Mouse (Mus musculus) megakaryocyte, embryonic 14.5 days (primary cell): Measurements from ENCODE around the gene Zcchc24.

Experiments
- FLI1 ChIP-seq: IDR thresholded peaks from 2 replicates; pipeline ENCODE4 v1.6.1; 2012; ENCODE audit warnings: low read length, inconsistent platforms, mixed read lengths
- GATA1 ChIP-seq: IDR thresholded peaks from 3 replicates; pipeline ENCODE4 v1.6.1; 2012; ENCODE audit warnings: mixed read lengths, low read length, inconsistent platforms, borderline replicate concordance

DNA sequence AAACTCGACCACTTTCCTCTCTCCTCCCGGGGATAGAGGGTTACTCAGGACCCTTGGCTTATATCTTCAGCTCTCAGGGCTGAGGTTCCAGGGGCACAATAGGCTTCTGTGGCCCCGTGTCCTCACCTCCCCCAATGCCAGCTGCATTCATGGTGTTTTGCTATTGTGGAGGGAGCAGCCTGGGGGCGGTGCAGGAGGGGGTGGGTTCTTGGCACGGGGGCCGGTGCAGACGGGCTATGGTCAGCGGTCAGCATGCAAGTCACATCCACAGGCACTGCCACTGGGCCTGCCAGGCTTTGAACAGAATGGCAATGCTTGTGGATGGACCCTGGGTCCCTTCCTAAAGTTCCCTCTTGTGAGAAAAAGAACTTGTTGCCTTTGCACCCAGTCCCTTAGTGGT is 2.9 kb downstream of the Zcchc24 start:
- no peak for TF ChIP-seq FLI1
- no peak for TF ChIP-seq GATA1
